Mouse (Mus musculus) G1E (cell line): ENCODE data around the gene Smc5. TPM values are rescaled to one million over a fixed set of nuclear protein-coding genes. Genes with fewer than 3 reads are reported as not detected.

Experiments
- ATAC-seq: 2 replicates; pipeline ENCODE4 v1.8.0; 2016; ENCODE audit warnings: mild to moderate bottlenecking; ENCODE audit not compliant: insufficient number of reproducible peaks, poor library complexity, low FRiP score, severe bottlenecking; ENCODE audit errors: extremely low read depth
- DNase-seq: peaks from one replicate; pipeline ENCODE4 v3.0.0; 2012; ENCODE audit warnings: low spot score
- H3K27me3 ChIP-seq: 2 replicates; pipeline ENCODE4 v1.6.1; 2012; ENCODE audit warnings: mild to moderate bottlenecking, low read length, inconsistent platforms; ENCODE audit not compliant: insufficient read depth
- H3K36me3 ChIP-seq: replicated peaks from 2 replicates; pipeline ENCODE3; 2012; ENCODE audit warnings: mild to moderate bottlenecking, inconsistent platforms
- H3K4me1 ChIP-seq: 2 replicates; pipeline ENCODE4 v1.6.1; 2012; ENCODE audit warnings: low read depth, low read length, inconsistent platforms, mixed read lengths; ENCODE audit not compliant: insufficient read depth
- H3K4me3 ChIP-seq: 2 replicates; pipeline ENCODE4 v1.5.1; 2012; ENCODE audit warnings: low read depth, mild to moderate bottlenecking, inconsistent platforms, low read length, moderate library complexity, mixed read lengths
- H3K9me3 ChIP-seq: replicated peaks from 2 replicates; pipeline ENCODE4 v1.6.1; 2012; ENCODE audit warnings: inconsistent platforms
- CTCF ChIP-seq: IDR thresholded peaks from 2 replicates; pipeline ENCODE4 v1.5.1; 2012; ENCODE audit warnings: low read depth, low read length, inconsistent platforms, mixed read lengths
- GATA1 ChIP-seq: IDR thresholded peaks from 2 replicates; pipeline ENCODE4 v1.6.1; 2012; ENCODE audit warnings: borderline replicate concordance, low read length, inconsistent platforms, mixed read lengths
- GATA2 ChIP-seq: IDR thresholded peaks from 2 replicates; pipeline ENCODE4 v1.6.1; 2012; ENCODE audit warnings: low read depth, low read length, inconsistent platforms, borderline replicate concordance
- POLR2AphosphoS5 ChIP-seq: IDR thresholded peaks from 2 replicates; pipeline ENCODE4 v1.6.1; 2012; ENCODE audit warnings: low read depth, low read length, inconsistent platforms; ENCODE audit not compliant: insufficient replicate concordance
- TAL1 ChIP-seq: conservative IDR thresholded peaks from 2 replicates; pipeline ENCODE4 v1.6.1; 2012; ENCODE audit warnings: low read depth, low read length, inconsistent platforms, mixed read lengths
- polyA plus RNA-seq: library from polyadenylated mRNA; stranded (reverse); fragments of >175 nt; gene quantifications from 2 replicates; pipeline ENCODE4 v1.2.3, GENCODE M21; 2012
- total RNA-seq, 2 experiments: library from RNA; stranded (forward) in 1 of 2; stranded (reverse) in 1 of 2; fragments of 200-1000 nt in 1 of 2; fragments of >200 nt in 1 of 2; fragmentation: Nextera tagmentation in 1 of 2; gene quantifications; 2 replicates each; pipeline ENCODE4 v1.2.3; 2014 to 2017

The Smc5 gene
- total and polyA plus RNA-seq, 3 experiments, result 11.3 to 241 (median 104) TPM

DNA sequence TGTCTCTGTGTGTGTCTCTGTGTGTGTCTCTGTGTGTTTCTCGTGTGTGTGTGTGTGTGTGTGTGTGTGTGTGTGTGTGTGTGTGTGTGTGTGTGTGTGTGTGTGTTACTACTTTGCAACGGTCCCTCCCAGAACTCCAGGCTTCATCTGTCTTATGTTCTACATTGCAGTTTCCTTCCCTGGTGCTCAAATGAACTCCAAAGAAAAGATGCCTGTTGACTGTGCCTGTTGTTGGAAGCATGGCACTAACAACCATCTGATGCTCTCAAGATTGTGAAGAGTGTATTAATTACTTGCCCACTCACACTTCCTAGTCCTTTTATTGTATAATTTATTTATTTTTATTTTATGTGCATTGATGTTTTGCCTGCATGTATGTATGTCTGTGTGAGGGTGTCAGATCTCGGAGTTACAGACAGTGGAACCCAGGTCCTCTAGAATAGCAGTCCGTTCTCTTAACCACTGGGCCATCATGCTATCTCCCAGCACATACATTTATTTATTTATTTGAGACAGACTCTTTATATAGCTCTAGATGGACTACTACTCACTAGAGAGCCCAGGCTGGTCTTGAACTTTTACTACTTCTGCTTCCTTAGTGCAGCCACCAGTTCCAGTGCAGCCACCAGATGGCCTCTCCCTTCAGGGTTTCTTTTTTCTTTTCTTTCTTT lies 492 bp upstream of the Smc5 start:
- ATAC-seq (no peak), DNase-seq (no peak)
- Histone ChIP-seq H3K36me3 (peaks cover 13% of the 10 kb centered on the region), H3K4me1 (peaks cover 11% of the 10 kb centered on the region), H3K27me3 (peaks cover 8% of the 10 kb centered on the region), H3K4me3 (peak overlapping the region; percentile 91), H3K9me3 (no peaks in the 10 kb centered on the region)
- TF ChIP-seq CTCF, result no peak
- no peak for TF ChIP-seq GATA1

DNA sequence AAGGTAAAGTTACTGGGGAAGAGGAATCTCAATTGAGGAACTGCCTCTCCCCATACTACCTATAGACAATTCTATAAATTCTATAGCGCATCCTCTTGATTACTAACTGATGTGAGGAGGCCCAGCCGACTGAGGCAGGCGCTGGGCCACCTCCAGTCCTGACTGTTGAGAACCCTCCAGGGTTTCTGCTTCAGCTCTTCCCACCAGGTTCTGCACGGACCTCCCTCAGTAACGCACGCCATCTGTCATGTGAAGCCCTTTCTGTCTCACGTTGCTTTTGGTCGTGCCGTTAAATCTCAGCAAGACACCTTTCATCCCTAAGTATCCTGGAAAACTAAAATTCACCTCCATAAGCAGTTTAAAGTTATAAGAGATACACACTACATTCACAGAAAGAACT lies 16.9 kb downstream of the Smc5 start:
- ATAC-seq (no peak), DNase-seq (no peak)
- no peaks in the 10 kb centered on the region for H3K27me3 ChIP-seq
- peaks cover 2% of the 10 kb centered on the region; the same call in 1 of the 2 replicates for H3K4me1 ChIP-seq
- peaks cover 68% of the 10 kb centered on the region for H3K36me3 ChIP-seq
- no peaks in the 10 kb centered on the region for H3K9me3 ChIP-seq
- TF ChIP-seq TAL1 (no peak), CTCF (no peak)
- H3K4me3 ChIP-seq, result no peak overlapping the region

DNA sequence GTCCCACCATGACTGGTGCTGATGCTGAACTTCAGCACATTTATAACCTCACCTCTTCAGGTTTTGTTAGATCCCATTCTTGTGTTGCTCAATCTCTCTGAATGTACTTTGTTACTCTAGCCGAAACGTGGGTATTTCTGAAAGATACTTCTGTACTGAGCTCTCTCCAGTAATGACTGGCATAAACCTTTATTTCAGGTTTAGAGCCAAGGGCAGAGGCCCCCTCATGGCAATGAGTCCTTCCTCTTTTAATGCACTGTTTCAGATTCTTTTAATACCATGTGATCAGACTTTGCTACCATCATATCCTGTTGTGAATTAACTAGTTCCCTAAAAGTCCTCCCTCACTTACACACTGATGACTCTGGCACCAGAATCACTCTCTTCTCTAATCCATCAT lies 27.2 kb downstream of the Smc5 start:
- no peak overlapping the region for H3K4me3 ChIP-seq
- TF ChIP-seq GATA1, result no peak
- no peaks in the 10 kb centered on the region for H3K27me3 ChIP-seq
- DNase-seq (no peak), ATAC-seq (no peak; the same call in 1 of the 2 replicates)
- peaks cover 49% of the 10 kb centered on the region for H3K36me3 ChIP-seq
- no peaks in the 10 kb centered on the region for H3K9me3 ChIP-seq
- no peaks in the 10 kb centered on the region for H3K4me1 ChIP-seq

DNA sequence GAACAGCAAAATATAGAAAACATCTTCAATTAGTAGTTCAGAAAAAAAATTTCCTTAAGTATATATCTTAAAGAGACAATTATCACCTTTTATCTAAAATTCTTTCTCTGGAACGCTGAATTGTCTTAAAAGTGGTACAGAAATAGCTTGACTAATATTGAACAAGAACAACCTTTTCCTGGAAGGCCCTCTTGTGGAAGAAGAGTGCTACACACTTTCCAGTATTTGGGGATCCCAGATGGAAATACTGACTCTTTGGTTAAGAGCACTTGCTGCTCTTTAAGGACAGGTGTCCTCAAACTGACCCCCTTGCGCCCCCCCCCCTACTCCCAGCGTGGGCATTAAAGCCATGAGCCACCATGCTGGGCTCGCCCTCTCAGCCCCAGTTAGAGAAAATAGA lies 48.6 kb downstream of the Smc5 start:
- no peak overlapping the region for H3K4me3 ChIP-seq
- DNase-seq (peak; percentile 13), ATAC-seq (no peak)
- no peaks in the 10 kb centered on the region for H3K4me1 ChIP-seq
- no peaks in the 10 kb centered on the region for H3K9me3 ChIP-seq
- H3K27me3 ChIP-seq, result no peaks in the 10 kb centered on the region
- H3K36me3 ChIP-seq, result peaks cover 63% of the 10 kb centered on the region
- TF ChIP-seq GATA1, result no peak
- TF ChIP-seq CTCF, result no peak

DNA sequence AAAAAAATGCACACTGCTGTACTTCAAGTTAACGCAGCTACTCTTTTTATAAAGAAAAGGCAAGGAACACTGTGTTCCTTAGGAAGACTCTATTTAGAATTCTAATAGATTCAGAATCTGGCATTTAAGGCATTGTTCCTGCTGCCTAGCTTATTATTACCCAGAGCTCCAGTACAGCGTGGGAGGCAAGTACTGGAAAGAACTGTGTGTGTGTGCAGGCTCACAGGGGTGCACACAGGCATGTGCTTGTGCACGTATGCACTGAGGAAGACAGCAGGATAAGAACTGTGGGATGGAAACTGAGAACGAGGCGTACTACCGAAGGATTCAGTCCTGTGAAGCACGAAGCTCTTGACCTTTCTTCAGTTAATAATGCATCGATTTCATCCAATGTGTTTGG lies 59.4 kb downstream of the Smc5 start:
- Histone ChIP-seq H3K27me3 (no peaks in the 10 kb centered on the region), H3K4me1 (no peaks in the 10 kb centered on the region), H3K36me3 (peaks cover 73% of the 10 kb centered on the region), H3K4me3 (no peak overlapping the region), H3K9me3 (no peaks in the 10 kb centered on the region)
- DNase-seq (no peak), ATAC-seq (no peak)
- TF ChIP-seq POLR2AphosphoS5, result no peak
- no peak for TF ChIP-seq GATA1

DNA sequence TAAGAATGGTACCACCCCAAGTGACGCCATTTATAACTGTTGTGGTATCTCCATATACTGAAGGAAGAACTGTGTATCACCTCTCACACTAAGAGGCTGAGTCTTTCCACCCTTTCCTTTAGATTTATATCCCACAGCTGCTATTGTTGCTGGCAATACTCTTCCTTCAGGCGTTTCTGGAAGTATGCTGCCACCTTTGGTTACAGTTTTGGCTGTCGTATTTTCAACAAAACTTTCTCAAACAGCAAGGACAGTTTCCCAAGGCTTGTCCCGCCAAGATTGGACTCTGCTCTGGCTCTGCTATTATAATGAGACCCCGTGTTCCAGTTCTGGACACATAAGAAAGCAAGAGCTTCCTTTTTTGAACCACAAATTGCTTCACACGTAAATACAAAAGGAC lies 62.4 kb downstream of the Smc5 start:
- Histone ChIP-seq H3K4me1 (no peaks in the 10 kb centered on the region), H3K9me3 (no peaks in the 10 kb centered on the region), H3K27me3 (no peaks in the 10 kb centered on the region), H3K4me3 (no peak overlapping the region), H3K36me3 (peaks cover 68% of the 10 kb centered on the region)
- ATAC-seq (no peak), DNase-seq (no peak)
- no peak for TF ChIP-seq CTCF
- no peak for TF ChIP-seq TAL1
- no peak for TF ChIP-seq GATA2
- no peak for TF ChIP-seq GATA1
- no peak for TF ChIP-seq POLR2AphosphoS5

DNA sequence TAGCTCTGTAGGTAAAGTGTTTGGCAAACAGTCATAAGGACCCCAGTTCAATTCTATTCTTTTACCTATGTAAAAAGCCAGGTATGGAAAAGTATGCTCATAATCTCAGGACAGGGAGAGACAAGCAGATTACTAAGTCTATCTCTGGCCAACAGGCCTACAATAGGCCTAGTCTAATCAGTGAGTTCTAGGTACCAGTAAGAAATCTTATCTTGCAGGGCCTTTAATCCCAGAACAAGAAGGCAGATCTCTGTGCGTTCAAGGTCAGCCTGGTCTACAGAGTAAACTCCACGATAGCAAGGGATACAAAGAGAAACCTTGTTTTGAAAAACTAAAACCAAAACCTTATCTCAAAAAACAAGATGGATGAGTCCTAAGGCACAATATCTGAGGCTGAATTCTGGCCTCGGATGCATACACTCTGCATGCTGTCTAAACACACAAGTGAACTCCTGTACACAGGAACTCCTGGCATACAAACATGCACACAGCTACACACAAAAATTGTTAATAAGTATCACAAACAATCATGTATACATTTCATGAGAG lies 70.1 kb downstream of the Smc5 start:
- no peak for TF ChIP-seq POLR2AphosphoS5
- 0 out of 2 replicates have a peak, but pooled peaks have one; percentile 20 for TF ChIP-seq TAL1
- H3K36me3 ChIP-seq, result peaks cover 64% of the 10 kb centered on the region
- peaks cover 4% of the 10 kb centered on the region; the same call in 1 of the 2 replicates for H3K4me1 ChIP-seq
- ATAC-seq, result no peak
- no peak for DNase-seq
- no peak overlapping the region for H3K4me3 ChIP-seq
- no peaks in the 10 kb centered on the region for H3K9me3 ChIP-seq
- H3K27me3 ChIP-seq, result no peaks in the 10 kb centered on the region
